Mouse (Mus musculus) ES-Bruce4 (cell line): ENCODE data around the gene Ccr7.

Experiments
- CTCF ChIP-seq: IDR thresholded peaks from one replicate; pipeline ENCODE4 v1.8.1; 2011; ENCODE audit warnings: low read depth, low read length
- EP300 ChIP-seq: IDR thresholded peaks from 2 replicates; pipeline ENCODE4 v1.6.1; 2011; ENCODE audit warnings: low read depth, low read length; ENCODE audit not compliant: insufficient read depth
- POLR2A ChIP-seq: IDR thresholded peaks from one replicate; pipeline ENCODE4 v1.8.1; 2011; ENCODE audit warnings: low read length; ENCODE audit not compliant: insufficient read depth

- TF ChIP-seq CTCF, result no peak
- no peak for TF ChIP-seq EP300
- no peak for TF ChIP-seq POLR2A
Observed at GRCm38 (mm10) chr11:99094911-99095676, 59.8 kb downstream of the Ccr7 start.
